ENCODE assay signal across 8 mouse cellular contexts in the genomic region with DNA sequence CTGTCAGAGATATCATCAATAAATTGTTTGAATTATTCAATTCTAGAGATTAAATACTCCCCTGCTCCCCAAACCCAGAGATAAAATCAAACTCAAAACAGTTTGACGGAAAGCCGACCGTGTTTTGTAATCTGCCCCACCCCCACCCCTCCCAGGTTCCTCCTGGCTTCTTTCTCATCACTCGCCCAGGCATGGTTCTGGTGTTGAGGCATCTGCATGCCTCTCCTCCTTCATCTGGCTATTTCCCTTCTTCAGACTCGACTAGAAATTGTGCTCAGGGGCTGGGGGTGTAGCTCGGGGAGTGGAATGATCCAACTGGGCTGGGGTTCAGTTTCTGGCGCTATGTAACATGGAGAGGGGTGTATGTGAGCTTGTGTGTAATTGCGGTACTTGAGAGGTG. TPM values are rescaled to one million over a fixed set of nuclear protein-coding genes. Genes with fewer than 3 reads are reported as not detected.
DNase-seq lines count a peak whose midpoint lies in the region; ATAC-seq and TF ChIP-seq lines count a peak whose summit lies in the region.

No protein-coding gene starts in this region.

- peak overlapping the region; percentile 36 for H3K4me3 ChIP-seq in heart, embryonic 16.5 days (ENCODE audit: low read length)
- H3K4me3 ChIP-seq in E14TG2a.4 (replicated peaks; ENCODE audit: low read length): peak overlapping the region; percentile 63
- peak overlapping the region; percentile 11 for H3K4me3 ChIP-seq in embryonic facial prominence, embryonic 14.5 days (ENCODE audit: low read depth, low read length)
- H3K4me3 ChIP-seq in liver, embryonic 12.5 days: no peak overlapping the region

- DNase-seq in heart, adult 9 months (ENCODE audit: low spot score in 2 of 2): no peak
- peak; percentile 40 for DNase-seq in embryonic facial prominence, embryonic 14.5 days (ENCODE audit: low spot score)
- DNase-seq in adipocyte (ENCODE audit: low spot score): no peak
- DNase-seq in left cerebral cortex, adult 11 months (ENCODE audit: low spot score): no peak
- DNase-seq in urinary bladder, adult 2 months (ENCODE audit: low spot score): no peak

- H3K9ac ChIP-seq in heart, embryonic 16.5 days (ENCODE audit: low read length): peak overlapping the region; percentile 51; the same call in 1 of the 2 replicates
- no peak overlapping the region; the same call in 1 of the 2 replicates for H3K9ac ChIP-seq in embryonic facial prominence, embryonic 14.5 days (ENCODE audit: low read depth, low read length)
- no peak overlapping the region for H3K9ac ChIP-seq in liver, embryonic 12.5 days

- no peak for TF ChIP-seq CTCF in E14TG2a.4 (conservative IDR thresholded peaks at IDR 0.05; ENCODE audit: low read length)

- no peak for ATAC-seq in heart, embryonic 16.5 days (replicated peaks; ENCODE audit: extremely low read depth, insufficient read depth, low FRiP score)
- ATAC-seq in embryonic facial prominence, embryonic 14.5 days (ENCODE audit: low read depth): peak; percentile 28
- no peak for ATAC-seq in liver, embryonic 12.5 days

- 37% methylated on average over 8 of the region's 8 CpGs for WGBS in heart, embryonic 16.5 days
- 33% methylated on average over 8 of the region's 8 CpGs for WGBS in embryonic facial prominence, embryonic 14.5 days
- 25% methylated on average over 8 of the region's 8 CpGs for WGBS in liver, embryonic 12.5 days (ENCODE audit: insufficient replicate concordance)

- H3K36me3 ChIP-seq in heart, embryonic 16.5 days (ENCODE audit: control insufficient read depth, insufficient read depth): no peaks in the 10 kb centered on the region
- H3K36me3 ChIP-seq in E14TG2a.4 (ENCODE audit: insufficient read depth, low read length): no peaks in the 10 kb centered on the region
- no peaks in the 10 kb centered on the region for H3K36me3 ChIP-seq in embryonic facial prominence, embryonic 14.5 days (ENCODE audit: control insufficient read depth, insufficient read depth, low read length)
- H3K36me3 ChIP-seq in liver, embryonic 12.5 days: no peaks in the 10 kb centered on the region

- H3K9me3 ChIP-seq in heart, embryonic 16.5 days (replicated peaks; ENCODE audit: control insufficient read depth, low read length): peaks cover 3% of the 10 kb centered on the region; the same call in 1 of the 2 replicates
- H3K9me3 ChIP-seq in E14TG2a.4 (ENCODE audit: low read length): no peaks in the 10 kb centered on the region
- H3K9me3 ChIP-seq in embryonic facial prominence, embryonic 14.5 days (ENCODE audit: control insufficient read depth, low read length): 0 out of 2 replicates have a peak, but pooled peaks cover 3% of the 10 kb centered on the region
- 0 out of 2 replicates have a peak, but pooled peaks cover 4% of the 10 kb centered on the region for H3K9me3 ChIP-seq in liver, embryonic 12.5 days (replicated peaks)

- H3K27me3 ChIP-seq in heart, embryonic 16.5 days (ENCODE audit: control insufficient read depth, insufficient read depth, low read length): no peaks in the 10 kb centered on the region
- peaks cover 3% of the 10 kb centered on the region; the same call in 1 of the 2 replicates for H3K27me3 ChIP-seq in E14TG2a.4 (ENCODE audit: insufficient read depth, low read length)
- H3K27me3 ChIP-seq in embryonic facial prominence, embryonic 14.5 days (replicated peaks; ENCODE audit: control insufficient read depth, insufficient read depth, low read length): no peaks in the 10 kb centered on the region
- H3K27me3 ChIP-seq in liver, embryonic 12.5 days (replicated peaks): peaks cover 27% of the 10 kb centered on the region

- H3K27ac ChIP-seq in heart, embryonic 16.5 days (ENCODE audit: low read length): no peak overlapping the region
- H3K27ac ChIP-seq in embryonic facial prominence, embryonic 14.5 days (replicated peaks; ENCODE audit: low read depth, low read length): peak overlapping the region; percentile 75
- no peak overlapping the region for H3K27ac ChIP-seq in liver, embryonic 12.5 days

- H3K4me2 ChIP-seq in heart, embryonic 16.5 days (ENCODE audit: low read depth, low read length): peak overlapping the region; percentile 64
- peak overlapping the region; percentile 47 for H3K4me2 ChIP-seq in embryonic facial prominence, embryonic 14.5 days (ENCODE audit: low read depth, low read length)
- H3K4me2 ChIP-seq in liver, embryonic 12.5 days: peak overlapping the region; percentile 50

- H3K4me1 ChIP-seq in heart, embryonic 16.5 days (ENCODE audit: control insufficient read depth, insufficient read depth, low read length): peaks cover 15% of the 10 kb centered on the region; the same call in 1 of the 2 replicates
- peaks cover 56% of the 10 kb centered on the region for H3K4me1 ChIP-seq in E14TG2a.4 (replicated peaks; ENCODE audit: low read depth, low read length)
- peaks cover 17% of the 10 kb centered on the region for H3K4me1 ChIP-seq in embryonic facial prominence, embryonic 14.5 days (ENCODE audit: control insufficient read depth, insufficient read depth, low read length)
- H3K4me1 ChIP-seq in liver, embryonic 12.5 days: peaks cover 19% of the 10 kb centered on the region

RNA-seq across cellular contexts. Expression of a gene that starts 31.8 kb away (rescaled TPM):
- polyA plus RNA-seq in heart, embryonic 16.5 days (2015; fragmentation: Nextera tagmentation; extraction: Ambion mirVana): 20.3 and 25.7 TPM in 2 replicates
- polyA plus RNA-seq in embryonic facial prominence, embryonic 14.5 days (2014; fragmentation: Nextera tagmentation; extraction: Ambion mirVana): 41.8 and 45.7 TPM in 2 replicates
- 39.4 and 40.4 TPM in 2 replicates for polyA plus RNA-seq in liver, embryonic 12.5 days (2016; fragmentation: Nextera tagmentation; extraction: Ambion mirVana)
- 23.2 and 24.1 TPM in 2 replicates for polyA plus RNA-seq in urinary bladder, adult 2 months (2012; rRNA removed)

RNA-seq across cellular contexts. Expression of a gene that starts 38.0 kb away (rescaled TPM):
- 60.4 and 61.8 TPM in 2 replicates for polyA plus RNA-seq in heart, embryonic 16.5 days (2015; fragmentation: Nextera tagmentation; extraction: Ambion mirVana)
- polyA plus RNA-seq in embryonic facial prominence, embryonic 14.5 days (2014; fragmentation: Nextera tagmentation; extraction: Ambion mirVana): 85.0 and 98.9 TPM in 2 replicates
- polyA plus RNA-seq in liver, embryonic 12.5 days (2016; fragmentation: Nextera tagmentation; extraction: Ambion mirVana): 106 and 108 TPM in 2 replicates
- polyA plus RNA-seq in urinary bladder, adult 2 months (2012; rRNA removed): 53.3 and 59.4 TPM in 2 replicates
